Mouse (Mus musculus) mesoderm, embryonic 11.5 days (tissue): ENCODE results near the gene Ano6.

Experiments used
- DNase-seq: peaks from one replicate; pipeline ENCODE4 v3.0.0-alpha.2; 2012; ENCODE audit warnings: low read depth, low spot score

The Ano6 gene

DNA sequence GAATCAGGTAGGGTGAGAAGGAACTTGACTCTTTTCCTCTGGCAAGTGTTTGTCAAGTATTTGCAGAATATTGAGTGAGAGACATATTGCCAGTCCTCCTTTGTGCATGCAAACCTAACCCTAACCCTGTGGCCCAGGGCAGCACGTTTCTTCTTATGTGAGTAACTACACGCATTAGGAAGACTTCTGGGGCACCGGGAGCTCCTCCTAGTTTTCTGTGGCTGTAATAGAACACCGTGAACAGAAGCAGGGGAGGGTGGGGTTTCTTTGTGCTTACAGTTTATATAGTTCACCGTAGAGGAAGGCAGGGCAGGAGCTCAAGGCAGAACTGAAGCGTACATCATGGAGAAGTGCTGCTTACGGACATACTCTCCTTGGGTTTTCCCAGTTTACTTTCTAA, 65.3 kb downstream of the Ano6 start:
- DNase-seq = peak; percentile 16

DNA sequence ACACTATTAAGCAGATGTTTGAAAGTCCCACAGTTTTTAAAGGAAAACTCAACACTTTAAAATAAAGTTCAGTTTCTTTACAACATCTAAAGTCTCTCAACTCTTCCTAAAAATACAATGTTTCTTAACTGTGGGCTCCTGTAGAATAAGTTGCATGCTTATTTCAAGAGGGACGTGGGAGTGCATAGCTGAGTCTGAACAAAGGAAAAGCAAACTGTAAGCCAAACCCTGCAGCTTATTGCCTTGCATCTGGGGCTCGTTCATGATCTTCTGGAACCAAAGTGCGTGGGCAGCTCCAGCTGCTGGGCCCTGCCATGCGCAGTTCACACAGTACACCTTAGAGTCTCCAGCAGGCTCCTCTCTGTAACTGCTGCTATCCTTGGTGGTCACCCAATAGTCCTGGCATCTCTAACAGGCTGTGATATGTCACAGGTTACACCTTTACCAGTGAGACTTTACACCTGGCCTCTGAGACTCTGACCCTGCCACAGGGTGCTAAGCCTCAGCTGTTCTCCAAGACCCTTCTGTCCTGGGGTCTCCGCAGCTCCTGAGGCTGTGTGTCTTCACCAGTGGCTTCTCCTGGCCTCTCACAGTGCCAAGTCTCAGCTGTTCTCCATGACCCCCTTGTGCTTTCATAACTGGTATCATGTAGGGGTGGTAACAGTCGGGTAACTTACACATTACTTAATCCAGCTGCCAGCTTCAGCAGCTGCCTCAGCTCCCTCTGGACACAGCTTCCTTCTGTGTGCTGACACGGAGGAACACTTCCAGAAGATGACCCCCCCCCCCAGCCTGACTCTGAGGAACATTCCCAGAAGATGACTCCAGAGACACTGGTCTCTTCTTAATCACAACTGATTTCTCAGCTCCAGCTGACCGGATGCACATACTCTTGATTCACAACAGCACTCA, 66.3 kb downstream of the Ano6 start:
- DNase-seq = no peak

DNA sequence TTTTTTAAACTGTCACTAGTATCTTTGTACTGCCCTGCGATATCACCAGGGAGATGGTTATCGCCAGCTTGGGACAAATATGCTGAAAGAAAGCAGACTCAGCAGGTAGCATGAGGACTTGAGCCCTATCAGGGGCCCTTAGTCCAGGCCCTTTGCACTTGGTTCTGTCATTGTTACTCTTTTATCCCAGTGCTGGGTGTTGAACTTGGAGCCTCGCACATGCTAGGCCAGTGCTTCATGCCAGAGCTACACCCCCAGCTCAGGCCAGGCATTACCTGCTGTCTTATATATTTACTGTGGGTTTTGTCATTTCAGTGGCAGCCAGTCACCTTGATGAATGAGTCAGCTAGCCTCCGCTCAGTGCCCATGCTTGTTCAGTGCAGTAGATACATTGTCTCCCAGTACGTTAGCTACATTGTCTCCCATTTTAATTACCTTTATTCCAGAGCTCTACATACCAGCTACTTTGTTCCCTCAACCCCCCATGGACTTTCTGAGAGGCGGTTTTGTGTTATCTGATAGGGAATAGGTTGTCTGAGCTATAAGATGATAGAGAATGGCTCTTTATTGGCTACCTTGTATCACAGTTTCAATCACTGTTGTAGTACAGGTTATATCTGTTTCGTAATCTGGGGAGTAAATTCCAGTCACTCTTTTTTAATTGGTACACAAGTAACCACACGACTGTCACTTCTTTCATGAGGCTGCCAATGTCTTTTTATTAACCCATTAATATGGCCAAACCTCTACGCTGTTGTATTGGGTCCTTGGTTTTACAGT, 68.4 kb downstream of the Ano6 start:
- DNase-seq = no peak

DNA sequence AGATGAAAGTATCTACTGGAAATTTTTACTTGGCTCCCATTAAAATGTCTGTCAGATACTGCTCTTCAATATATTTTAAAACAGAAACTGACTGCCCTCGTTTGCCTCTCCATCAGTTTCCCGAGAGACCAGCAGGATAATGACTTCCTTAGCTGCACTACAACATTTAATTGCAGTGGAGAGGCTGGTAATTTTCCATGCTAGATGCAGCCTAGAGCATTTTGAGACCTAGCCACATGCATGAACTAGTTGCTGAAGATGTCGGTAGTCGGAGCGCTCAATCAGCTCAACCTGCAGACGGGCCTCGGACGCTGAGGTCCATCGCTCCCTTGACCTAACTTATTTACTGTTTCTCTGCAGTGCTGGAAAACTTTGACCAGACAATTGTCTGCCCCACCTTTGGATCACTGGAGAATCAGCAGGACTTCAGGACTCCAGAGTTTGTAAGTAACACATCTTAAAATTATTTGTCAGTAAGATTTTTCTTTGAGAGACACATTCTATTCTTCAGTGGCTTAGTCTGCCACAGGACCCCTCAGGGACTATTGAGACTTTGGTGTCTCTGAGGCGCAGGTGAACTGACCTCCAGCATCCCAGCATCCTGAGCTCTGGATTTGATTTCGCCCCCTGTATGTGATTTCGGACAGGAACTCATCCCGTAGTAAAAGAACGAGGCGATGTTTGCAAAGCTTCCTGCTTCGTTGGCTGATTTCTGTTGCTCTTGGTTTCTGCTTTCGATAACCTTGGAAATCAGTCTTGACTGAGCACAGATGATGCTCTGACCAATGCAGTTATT, 73.4 kb downstream of the Ano6 start:
- no peak for DNase-seq

DNA sequence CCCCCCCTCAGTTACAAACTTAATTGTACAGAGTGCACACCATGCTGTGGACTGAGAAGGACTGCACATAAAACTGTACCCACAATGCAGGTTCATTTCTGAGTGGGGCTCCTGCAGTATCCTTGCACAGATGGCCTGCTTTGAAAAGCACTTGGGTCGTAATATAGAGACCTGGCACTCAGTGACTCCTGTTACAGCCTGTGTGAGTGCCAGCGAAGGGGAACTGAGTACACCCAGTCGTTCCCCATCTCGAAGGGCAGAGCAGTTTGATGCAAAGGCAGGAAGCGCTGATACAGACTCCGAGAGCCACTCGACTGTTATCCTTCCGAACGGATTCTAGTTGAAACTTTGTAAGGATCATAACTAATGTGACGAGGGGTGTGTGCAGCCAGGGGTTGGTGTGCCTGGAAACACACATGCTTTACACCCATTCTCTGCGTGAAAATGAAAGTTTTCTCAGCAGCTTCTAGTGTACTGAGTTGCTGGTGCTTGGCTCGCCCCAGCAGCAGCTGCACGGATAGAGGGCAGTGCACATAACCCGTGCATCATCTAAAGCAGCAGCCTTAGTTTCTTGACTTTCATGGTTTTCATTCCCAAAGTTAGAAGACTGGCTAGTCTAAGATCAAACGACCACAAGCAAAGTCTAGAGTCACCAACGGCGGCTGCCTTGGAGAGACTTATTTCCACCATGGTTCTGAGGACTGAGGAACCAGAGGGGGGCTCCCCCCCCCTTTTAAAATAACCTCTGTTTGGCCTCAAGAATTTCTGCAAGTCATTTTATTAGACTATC, 74.9 kb downstream of the Ano6 start:
- DNase-seq = no peak

DNA sequence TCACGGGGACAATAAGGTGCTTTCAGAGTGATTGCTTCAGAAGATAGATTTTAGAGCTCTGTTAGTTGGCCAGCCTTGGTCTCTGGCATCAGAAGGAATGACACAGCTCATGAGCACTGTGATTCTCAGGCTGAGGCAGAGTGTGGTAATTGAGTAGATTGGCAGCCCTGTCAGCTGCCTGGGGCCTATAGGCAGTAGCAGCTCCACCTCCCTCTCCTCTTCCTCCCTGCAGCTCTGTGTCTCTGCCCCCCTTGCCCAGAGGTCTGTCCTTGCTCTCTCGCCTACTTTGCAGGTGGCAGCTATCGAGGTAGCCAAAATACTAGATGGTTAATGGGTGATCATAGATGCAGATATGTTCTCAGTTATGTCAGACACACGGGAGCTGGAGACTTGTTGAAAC, 77.5 kb downstream of the Ano6 start:
- no peak for DNase-seq

DNA sequence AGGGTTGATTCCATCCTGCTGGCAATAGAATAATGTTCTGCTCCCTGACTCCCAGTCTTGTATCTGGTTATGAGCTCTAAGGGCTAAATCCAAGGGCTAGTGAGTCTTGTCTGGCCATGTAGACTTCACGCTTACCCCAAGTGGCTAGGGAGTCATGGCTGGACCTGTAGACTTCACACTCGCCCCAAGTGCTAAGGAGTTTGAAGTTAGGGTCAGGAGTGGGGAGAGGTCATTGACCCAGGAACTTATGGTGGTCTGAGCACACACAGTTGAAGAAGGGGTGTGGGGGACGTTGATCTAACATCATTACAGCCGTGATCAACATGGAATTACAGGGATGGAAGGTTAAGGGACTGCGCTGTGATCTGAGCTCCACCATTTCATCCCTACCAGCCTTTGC, 79.0 kb downstream of the Ano6 start:
- DNase-seq = no peak

DNA sequence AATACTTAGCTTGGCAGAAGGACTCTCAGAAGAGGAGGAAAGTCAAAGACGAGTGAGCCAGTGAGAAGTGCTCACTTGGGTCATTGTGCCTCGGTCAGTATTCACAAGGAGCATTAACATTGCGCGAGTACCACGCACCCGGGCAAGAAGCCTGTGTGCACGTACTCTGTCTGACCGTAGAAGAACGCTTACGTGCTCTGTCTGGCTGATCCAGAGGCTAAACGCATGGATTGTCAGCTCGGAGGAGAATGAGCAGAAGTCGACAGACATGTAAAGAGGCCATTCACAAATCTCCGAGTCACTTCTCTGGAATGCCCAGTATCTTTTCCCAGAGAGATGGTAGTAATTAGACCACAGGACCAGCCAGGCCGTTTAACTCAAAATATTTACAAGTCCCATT, 81.0 kb downstream of the Ano6 start:
- no peak for DNase-seq

DNA sequence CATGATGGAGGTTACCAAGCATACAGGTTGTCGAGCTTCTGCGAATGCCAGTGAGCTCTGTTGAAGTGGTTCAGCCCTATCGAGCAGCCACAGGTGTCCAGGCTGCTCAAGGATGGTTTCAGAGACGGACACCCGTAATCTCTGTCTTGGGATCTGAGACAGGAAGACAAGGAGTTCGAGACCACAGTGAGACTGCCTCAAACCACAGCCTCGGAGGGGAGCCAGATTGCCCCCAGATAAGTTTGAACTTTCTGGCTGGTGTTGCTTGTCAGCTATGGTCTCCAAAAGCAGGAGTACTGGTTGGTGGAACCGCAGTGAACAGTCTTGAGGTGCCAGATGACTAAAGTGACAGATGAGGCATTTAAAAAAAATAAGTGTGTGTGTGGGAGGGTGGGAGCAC, 81.8 kb downstream of the Ano6 start:
- DNase-seq = no peak

DNA sequence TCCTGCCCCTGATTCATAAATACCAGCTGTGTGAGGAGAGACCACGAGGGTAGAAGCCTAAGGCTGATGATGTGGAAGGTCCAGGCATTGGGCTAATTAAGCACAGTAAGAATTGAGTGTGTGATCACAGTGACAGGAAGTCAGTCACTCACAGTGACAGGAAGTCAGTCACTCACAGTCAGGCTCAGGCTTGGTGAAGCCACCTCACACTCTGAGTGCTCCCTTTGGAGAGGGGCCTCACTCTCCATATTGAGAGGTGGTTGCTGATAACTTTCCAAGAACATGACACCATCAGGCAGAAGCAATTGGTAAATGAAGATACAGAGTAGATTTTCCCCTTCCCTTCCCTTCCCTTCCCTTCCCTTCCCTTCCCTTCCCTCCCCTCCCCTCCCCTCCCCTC, 82.6 kb downstream of the Ano6 start:
- DNase-seq = no peak

DNA sequence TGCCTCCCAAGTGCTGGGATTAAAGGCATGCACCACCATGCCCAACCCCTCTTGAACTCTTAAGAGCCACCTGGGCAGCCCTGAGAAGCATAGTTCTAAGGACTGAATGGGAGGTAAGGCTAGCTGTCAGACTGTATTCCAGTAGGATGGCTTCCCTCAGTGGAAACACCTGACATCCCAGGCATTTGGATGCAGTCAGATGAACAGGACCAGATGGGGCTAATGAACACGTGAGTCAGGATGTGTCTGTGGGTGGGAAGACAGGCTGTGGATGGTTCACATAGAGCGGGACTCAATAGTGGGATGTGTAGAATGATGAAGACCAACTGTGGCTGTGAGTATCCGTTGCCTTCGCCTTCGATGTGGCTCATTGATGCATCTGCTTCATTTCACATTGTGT, 83.6 kb downstream of the Ano6 start:
- DNase-seq = no peak

DNA sequence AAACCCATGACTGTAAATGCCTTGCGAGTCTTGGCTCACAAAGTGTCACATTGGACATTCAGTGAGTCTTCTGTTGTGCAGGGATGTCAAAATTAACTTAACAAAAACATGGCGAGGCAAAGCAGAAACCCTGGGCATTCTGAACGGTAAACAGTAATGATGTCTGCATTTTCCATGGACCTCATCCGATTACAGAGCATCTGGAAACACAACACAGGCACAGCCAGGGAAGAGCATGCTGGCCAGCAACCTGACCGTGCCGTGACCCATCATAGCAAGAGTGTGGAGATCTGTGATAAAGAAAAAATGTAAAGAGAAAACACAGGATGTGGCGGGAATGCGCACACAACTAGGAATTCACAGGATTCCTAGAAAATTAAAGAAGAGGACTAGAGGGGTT, 84.1 kb downstream of the Ano6 start:
- no peak for DNase-seq

DNA sequence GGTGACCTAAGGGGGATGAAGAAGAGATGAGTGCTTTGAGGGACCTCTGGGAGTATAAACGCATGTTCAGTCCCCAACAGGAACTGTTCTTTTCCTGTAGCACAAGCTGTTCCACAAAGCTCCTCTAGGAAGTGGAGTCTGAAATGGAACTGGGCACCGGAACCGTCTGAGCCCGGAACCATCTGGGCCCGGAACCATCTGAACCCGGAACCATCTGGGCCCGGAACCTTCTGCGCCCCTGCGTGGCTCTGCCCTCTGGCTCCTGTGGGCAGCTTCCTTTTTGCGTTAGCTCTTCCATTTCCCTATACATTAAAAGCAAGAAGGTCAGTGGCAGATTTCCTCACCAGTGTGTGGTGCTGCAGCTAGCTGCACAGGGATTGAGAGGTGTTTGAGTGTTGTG, 85.3 kb downstream of the Ano6 start:
- no peak for DNase-seq

DNA sequence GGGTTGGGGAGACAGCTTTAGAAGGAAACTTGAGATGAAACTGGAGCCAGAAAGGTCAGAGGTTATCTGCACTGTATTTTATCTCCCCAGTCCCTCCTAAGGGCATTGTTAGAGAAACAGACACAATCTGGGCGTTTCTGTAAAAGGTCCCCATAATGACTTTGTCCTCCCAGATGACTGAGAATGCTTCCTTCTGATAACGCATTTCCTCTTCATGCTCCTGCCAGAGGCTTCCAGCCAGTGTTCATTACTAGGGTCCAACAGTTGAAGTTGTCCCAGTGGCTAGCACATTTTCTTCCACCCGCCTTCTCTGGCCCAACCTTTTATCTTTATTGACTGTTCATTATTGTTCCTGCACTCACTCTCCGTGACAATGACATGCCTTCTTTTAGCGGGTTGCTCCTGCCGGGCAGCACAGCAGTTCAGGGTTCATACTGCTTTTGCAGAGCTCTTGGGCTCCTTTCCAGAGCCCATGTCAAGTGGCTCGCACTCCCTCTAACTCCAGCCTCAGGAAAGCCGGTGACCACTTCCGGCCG, 90.0 kb downstream of the Ano6 start:
- no peak for DNase-seq

DNA sequence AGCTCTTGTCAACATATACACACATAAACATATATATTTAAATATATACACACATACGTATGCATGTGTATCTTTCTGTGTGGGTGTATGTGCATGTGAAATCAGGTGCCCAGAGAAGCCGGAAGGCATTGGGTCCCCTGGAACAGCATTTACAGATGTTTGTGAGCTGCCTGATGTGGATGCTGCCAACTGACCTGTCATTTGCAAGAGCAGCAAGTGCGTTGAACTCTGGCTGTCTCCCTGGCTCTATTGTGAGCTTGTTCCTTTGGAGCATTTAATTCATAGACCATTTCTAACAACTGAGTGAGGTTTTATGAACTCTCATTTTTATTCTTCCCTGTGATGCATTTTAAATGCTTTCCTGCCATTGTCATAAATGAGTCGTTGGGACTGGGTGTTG, 91.8 kb downstream of the Ano6 start:
- no peak for DNase-seq

DNA sequence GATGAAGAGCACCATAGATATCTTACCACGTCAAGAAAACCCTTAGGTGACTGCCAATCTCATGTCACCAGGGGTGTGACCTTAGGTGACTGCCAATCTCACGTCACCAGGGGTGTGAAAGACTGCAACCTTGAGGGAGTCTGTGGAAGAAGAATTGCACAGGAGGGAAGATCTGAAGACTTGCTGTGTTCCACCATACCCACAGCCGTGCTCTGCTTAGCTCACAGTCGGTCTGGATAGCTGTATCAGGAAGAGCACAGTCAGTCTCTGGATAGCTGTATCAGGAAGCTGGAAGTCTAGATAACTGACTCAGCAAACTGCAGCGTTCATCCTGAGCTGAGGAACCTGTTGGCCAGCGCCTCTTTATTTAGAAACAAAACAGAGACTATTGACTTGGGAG, 92.9 kb downstream of the Ano6 start:
- DNase-seq = no peak

DNA sequence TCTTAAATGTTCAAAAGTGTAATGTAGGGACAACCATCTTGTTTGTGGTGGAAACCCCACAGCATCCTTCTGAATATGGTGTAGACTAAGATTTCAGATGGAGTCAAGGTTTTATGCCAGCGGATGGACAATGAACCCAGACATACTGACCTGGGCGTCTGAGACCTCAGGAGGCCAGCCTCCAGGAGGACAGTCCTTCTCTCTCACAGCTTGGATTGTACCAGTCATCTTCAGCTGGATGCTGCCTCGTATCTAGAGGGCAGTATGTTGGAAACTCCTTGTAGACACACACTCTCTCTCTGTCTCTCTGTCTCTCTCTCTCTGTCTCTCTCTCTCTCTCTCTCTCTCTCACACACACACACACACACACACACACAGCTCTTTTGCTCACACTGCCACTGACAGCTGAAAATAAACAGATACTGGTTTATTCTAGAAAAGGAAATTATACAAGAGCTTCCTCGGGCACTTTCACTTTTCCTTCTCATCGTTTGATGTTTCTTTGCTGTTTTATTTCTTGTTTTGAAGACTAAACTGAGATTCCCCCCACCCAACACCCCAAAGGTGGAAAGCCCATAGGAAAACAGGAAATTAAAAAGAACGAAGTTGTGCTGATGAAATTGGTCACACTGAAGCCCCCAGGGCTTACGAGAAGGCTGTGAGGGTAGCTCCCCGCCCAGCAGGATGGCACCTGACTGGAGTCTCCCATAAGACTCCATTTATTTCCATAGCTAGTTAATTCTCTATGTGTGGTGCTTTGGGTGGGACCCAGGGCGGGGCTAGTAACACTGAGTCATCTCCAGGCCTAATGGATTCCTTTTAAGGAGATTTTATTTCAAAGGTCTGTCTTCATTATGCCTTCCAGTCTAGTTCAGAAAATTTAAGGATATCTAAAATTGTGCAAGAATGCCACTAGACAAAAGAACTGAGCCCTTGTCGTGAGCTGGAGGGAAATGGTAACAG, 94.3 kb downstream of the Ano6 start:
- DNase-seq = no peak

DNA sequence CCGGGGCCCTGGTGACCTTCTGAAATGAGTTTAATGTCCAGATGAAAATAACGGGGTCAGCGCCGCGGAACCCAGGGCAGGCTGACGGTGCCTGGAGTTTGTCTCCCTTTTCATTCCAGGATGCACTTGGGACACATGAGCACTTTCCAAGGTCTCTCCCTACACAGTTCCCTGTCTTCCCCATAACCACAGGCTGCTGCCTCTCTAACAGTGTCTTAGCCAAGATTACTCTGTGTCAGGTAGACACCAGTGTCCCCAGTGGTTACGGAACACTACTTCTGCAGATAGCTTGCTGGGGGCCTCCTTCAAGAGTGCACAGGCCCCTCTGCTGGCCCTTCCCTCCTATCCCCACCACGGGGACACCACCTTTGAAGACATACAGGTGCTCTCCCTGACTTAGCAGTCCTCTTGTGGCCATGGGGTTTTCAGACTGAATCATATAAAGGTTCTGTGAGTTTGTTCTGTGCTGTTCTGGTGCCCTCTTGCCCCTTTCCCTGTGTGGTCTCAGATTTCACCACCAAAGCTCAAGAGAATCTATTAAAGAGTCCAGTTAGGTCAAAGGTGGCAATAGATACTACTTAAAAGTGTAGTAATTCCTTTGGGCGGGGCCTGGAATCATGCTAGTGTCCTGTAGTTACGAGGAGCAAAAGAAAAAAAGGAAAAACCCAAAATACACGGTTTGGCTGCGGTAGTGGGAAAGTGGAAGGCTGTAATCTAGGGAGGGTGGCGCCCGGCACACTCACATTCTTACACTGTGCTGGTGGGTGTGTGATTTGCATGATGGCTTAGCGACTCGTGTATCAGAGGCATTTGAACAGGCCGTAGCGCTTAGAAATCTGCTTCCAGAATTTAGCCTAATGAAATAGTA, 95.5 kb downstream of the Ano6 start:
- no peak for DNase-seq

DNA sequence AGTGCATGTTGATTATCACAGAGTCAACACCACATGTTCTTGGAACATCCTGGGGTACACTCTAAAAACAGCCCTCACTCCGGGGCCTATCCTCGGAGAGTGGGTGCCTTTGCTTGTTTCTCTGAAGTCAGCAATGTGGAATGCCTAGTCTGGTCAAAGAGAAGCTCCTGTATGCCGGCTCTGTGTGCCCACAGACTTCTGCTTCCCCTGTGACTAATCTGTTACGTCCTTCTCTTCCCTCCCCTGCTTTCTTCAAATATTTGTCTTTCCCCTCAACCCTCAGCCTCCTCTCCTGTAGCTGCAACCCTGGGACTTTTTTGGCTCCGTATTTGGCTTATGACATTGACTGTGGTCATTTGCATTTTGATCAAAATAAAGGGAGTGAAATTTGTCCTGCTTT, 96.7 kb downstream of the Ano6 start:
- peak; percentile 35 for DNase-seq
